Mouse (Mus musculus) yolk sac, embryonic 10.5 days (tissue): ENCODE data around the gene Pcnx3.

Experiments used
- DNase-seq: peaks from one replicate; pipeline ENCODE4 v3.0.0-alpha.2; 2017; ENCODE audit warnings: low spot score

Gene Pcnx3

GRCm38 (mm10) chr19:5640339-5640738, 48.4 kb downstream of the Pcnx3 start:
- peak; percentile 43 for DNase-seq

- no peak for DNase-seq
Measured at GRCm38 (mm10) chr19:5638416-5639005, 50.2 kb downstream of the Pcnx3 start.

- peak; percentile 84 for DNase-seq
Measured at GRCm38 (mm10) chr19:5637069-5638047, 51.4 kb downstream of the Pcnx3 start, which contains the start of gene Rela. Gene Rela (plus strand): TSS chr19:5637483.

- no peak for DNase-seq
Measured at GRCm38 (mm10) chr19:5636571-5637041, 52.1 kb downstream of the Pcnx3 start.

GRCm38 (mm10) chr19:5636036-5636570, 52.6 kb downstream of the Pcnx3 start:
- no peak for DNase-seq

GRCm38 (mm10) chr19:5632120-5632519, 56.6 kb downstream of the Pcnx3 start:
- no peak for DNase-seq

GRCm38 (mm10) chr19:5629907-5630306, 58.8 kb downstream of the Pcnx3 start:
- DNase-seq, result no peak

- no peak for DNase-seq
Measured at GRCm38 (mm10) chr19:5625311-5625710, 63.4 kb downstream of the Pcnx3 start.

GRCm38 (mm10) chr19:5621884-5622283, 66.8 kb downstream of the Pcnx3 start:
- DNase-seq, result no peak

- no peak for DNase-seq
Measured at GRCm38 (mm10) chr19:5620007-5620406, 68.7 kb downstream of the Pcnx3 start.

GRCm38 (mm10) chr19:5614953-5615352, 73.8 kb downstream of the Pcnx3 start:
- DNase-seq, result no peak
